Mouse (Mus musculus) hindbrain, embryonic 16.5 days (tissue): Measurements from ENCODE around the gene Tmem30c. TPM values are rescaled to one million over a fixed set of nuclear protein-coding genes. Genes with fewer than 3 reads are reported as not detected.

Source experiments
- ATAC-seq: fragments of 200-750 bp; cut with Nextera tagmentation; 2 replicates; pipeline ENCODE4 v1.8.0; 2017; ENCODE audit warnings: moderate TSS enrichment, moderate library complexity
- H3K27ac ChIP-seq: fragments of 300-500 bp; sonication (generic); 2 replicates; pipeline ENCODE4 v1.5.1; 2014; ENCODE audit warnings: low read depth, mild to moderate bottlenecking, control low read depth, low read length, moderate library complexity
- H3K27me3 ChIP-seq: fragments of 300-500 bp; sonication (generic); replicated peaks from 2 replicates; pipeline ENCODE4 v1.6.1; 2014; ENCODE audit warnings: low read length; ENCODE audit not compliant: control insufficient read depth, insufficient read depth
- H3K36me3 ChIP-seq: fragments of 300-500 bp; sonication (generic); 2 replicates; pipeline ENCODE4 v1.6.1; 2014; ENCODE audit warnings: mild to moderate bottlenecking, low read length, moderate library complexity, mixed read lengths; ENCODE audit not compliant: control insufficient read depth, insufficient read depth
- H3K4me1 ChIP-seq: fragments of 300-500 bp; sonication (generic); 2 replicates; pipeline ENCODE4 v1.6.1; 2014; ENCODE audit warnings: low read depth, low read length; ENCODE audit not compliant: control insufficient read depth, insufficient read depth
- H3K4me2 ChIP-seq: fragments of 300-500 bp; sonication (generic); 2 replicates; pipeline ENCODE4 v1.6.1; 2014; ENCODE audit warnings: mild to moderate bottlenecking, low read length, control low read depth, moderate library complexity
- H3K4me3 ChIP-seq: fragments of 300-500 bp; sonication (generic); 2 replicates; pipeline ENCODE4 v1.5.1; 2014; ENCODE audit warnings: mild to moderate bottlenecking, low read length, control low read depth, moderate library complexity
- H3K9ac ChIP-seq: fragments of 300-500 bp; sonication (generic); 2 replicates; pipeline ENCODE4 v1.6.1; 2014; ENCODE audit warnings: low read depth, mild to moderate bottlenecking, control low read depth, low read length, moderate library complexity
- H3K9me3 ChIP-seq: fragments of 300-500 bp; sonication (generic); 2 replicates; pipeline ENCODE4 v1.6.1; 2014; ENCODE audit warnings: mild to moderate bottlenecking, low read length, moderate library complexity; ENCODE audit not compliant: control insufficient read depth
- WGBS: fragments of 180-500 bp; shearing (Covaris S2); extraction: QIAGEN DNeasy Blood & Tissue Kit; methylation state at CpG from one replicate; pipeline ENCODE4 v1.1.7; 2014; 5-methylcytosine and 5-hydroxymethylcytosine counted together
- polyA plus RNA-seq: library from polyadenylated mRNA; unstranded; fragments of >200 nt; fragmentation: Nextera tagmentation; extraction: Ambion mirVana; gene quantifications from 2 replicates; pipeline ENCODE4 v1.2.1, GENCODE M21; 2015

Gene Tmem30c
- polyA plus RNA-seq, result 0.31 and 0.34 TPM in 2 replicates

- Histone ChIP-seq H3K9ac (no peak within 1 kb of the TSS), H3K27ac (no peak within 1 kb of the TSS), H3K36me3 (no peaks in the 10 kb centered on the region), H3K4me1 (no peaks in the 10 kb centered on the region), H3K9me3 (no peaks in the 10 kb centered on the region), H3K4me2 (no peak within 1 kb of the TSS), H3K27me3 (no peaks in the 10 kb centered on the region), H3K4me3 (no peak within 1 kb of the TSS)
- WGBS, result 71% methylated on average over 2 of the region's 2 CpGs
- ATAC-seq, result no peak
These were observed at the start of gene Tmem30c for GRCm38 (mm10) chr16:57292765-57293164. Tmem30c (minus strand) TSS chr16:57292865.

GRCm38 (mm10) chr16:57340613-57340898 is 47.9 kb upstream of the Tmem30c start:
- ATAC-seq, result no peak

DNA sequence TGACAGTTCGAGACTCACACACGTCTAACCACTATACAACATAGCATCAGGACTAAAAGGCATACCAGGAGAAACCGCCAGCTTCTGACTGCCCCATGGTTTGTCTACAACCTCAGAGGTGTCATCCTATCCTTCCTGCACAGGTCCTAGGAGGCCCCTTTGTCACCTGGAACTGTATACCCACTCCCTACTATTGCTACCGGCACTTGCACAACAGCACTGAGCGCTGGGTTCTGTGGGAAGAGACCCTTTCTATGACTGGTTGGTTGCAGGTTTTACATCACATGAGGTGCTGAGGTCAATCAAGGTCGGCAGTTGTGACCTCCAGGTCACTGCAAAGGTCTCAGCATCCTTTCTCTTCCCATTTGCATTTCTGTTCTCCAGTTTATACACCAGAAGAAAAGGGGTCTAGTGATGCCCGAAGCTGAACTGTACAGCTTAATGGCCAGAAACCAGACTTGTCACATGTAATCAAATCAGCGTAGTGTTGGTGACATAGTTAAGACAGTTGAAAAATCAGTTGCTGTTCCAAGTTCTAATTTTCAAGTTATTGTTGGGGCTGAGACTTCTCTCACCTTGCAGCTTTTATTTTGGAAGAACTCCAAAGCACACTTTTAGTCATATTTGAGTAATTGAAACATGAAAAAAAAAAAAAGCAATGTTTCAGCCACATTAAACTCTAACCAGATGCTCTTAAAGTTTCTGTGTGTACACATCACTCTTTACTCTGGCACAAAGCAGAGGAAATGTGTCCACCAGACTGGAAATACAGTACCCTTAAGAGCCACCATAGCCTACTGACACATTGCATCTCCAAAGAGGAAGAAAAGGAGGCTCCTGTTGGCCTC is 47.3 kb upstream of the Tmem30c start:
- no peak overlapping the region for H3K27ac ChIP-seq
- ATAC-seq, result no peak
- H3K27me3 ChIP-seq, result no peaks in the 10 kb centered on the region
- H3K9ac ChIP-seq, result no peak overlapping the region
- H3K9me3 ChIP-seq, result no peaks in the 10 kb centered on the region
- H3K4me1 ChIP-seq, result no peaks in the 10 kb centered on the region
- H3K4me3 ChIP-seq, result no peak overlapping the region
- WGBS, result 85% methylated on average over 8 of the region's 8 CpGs
- H3K4me2 ChIP-seq, result no peak overlapping the region
- H3K36me3 ChIP-seq, result no peaks in the 10 kb centered on the region

More at GRCm38 (mm10) chr16:57340613-57340898, 47.9 kb upstream of the Tmem30c start:
- Histone ChIP-seq H3K9ac (no peak overlapping the region), H3K36me3 (no peaks in the 10 kb centered on the region), H3K9me3 (no peaks in the 10 kb centered on the region), H3K27me3 (no peaks in the 10 kb centered on the region), H3K4me2 (no peak overlapping the region), H3K4me1 (no peaks in the 10 kb centered on the region), H3K27ac (no peak overlapping the region), H3K4me3 (no peak overlapping the region)
- 46% methylated on average over 5 of the region's 5 CpGs for WGBS

DNA sequence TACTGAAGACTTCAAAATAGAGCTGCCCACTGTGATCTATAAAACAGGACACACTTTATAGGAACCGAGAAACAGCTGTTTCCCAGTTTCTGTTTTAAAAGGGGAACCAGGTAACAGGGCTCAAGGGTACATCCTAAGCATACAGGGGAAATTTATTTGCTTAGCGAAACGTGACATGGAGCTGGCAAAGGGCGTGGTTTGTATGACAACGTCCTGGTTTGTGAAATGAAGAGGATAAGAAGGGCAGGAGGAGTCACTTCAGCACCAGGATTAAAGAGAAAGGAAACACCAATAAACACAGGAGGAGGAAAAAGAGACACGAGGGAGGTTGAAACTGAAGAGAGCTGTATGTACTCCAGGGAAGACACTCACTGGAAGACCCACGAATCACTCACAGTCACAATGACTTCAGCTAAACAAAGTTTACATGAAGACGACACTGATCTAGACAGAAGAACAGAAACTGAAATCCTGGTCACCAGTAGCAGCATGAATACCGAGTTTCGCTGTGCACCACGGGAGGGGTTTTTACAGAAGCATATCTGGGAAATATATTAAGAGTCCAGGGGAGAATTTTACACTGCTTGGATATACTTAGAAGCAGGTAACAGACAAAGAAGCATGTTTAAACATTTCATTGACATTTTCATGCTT is 44.2 kb upstream of the Tmem30c start:
- Histone ChIP-seq H3K27ac (no peak overlapping the region), H3K9ac (no peak overlapping the region), H3K4me3 (no peak overlapping the region), H3K36me3 (no peaks in the 10 kb centered on the region), H3K27me3 (no peaks in the 10 kb centered on the region), H3K4me2 (no peak overlapping the region), H3K9me3 (no peaks in the 10 kb centered on the region), H3K4me1 (no peaks in the 10 kb centered on the region)
- ATAC-seq, result no peak
- WGBS, result 84% methylated on average over 11 of the region's 11 CpGs

GRCm38 (mm10) chr16:57332301-57332700 is 39.6 kb upstream of the Tmem30c start:
- H3K9me3 ChIP-seq, result no peaks in the 10 kb centered on the region
- H3K4me1 ChIP-seq, result no peaks in the 10 kb centered on the region
- no peak overlapping the region for H3K27ac ChIP-seq
- H3K9ac ChIP-seq, result no peak overlapping the region
- H3K4me2 ChIP-seq, result no peak overlapping the region
- no peak overlapping the region for H3K4me3 ChIP-seq
- ATAC-seq, result no peak
- H3K27me3 ChIP-seq, result no peaks in the 10 kb centered on the region
- no peaks in the 10 kb centered on the region for H3K36me3 ChIP-seq
- 83% methylated on average over 7 of the region's 7 CpGs for WGBS

DNA sequence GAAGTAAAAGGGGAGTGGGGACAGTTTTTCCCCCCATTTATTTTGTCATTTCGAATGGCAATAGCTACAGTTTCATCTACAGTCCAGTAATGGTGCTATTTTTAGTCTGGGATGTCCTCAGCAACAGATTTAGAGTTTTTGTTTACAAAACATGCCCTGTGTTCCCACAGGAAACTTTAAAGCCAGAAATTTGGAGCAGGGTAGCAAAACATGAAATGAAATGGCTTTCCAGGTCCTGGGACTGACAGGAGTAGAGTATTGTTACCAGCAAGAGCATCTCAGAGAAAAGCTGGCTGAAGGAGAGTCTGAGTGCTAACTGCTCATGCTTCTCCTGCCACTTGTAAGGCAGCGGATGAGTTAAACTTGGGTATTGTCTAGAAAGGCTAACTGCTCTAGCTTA is 37.4 kb upstream of the Tmem30c start:
- H3K27ac ChIP-seq, result no peak overlapping the region
- WGBS, result 89% methylated on average over 2 of the region's 2 CpGs

DNA sequence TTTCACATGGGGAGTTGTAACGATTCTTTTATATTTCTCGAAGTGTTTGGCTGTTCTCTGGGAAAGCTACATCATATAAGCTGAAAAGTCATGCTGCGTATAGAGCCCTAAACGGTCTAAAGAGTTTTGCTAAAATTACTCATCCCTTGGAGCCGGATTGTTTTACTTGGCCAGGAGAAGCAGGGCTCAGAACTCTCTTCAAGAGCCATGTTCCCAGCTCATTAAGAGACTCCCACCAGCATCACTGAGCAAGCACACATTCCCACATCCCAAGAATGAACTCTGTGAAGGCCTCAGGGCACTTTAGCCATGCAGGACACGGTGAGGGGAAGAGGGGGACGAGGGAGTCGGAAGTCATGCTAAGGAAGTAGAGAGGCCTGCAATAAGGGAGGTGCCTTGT is 36.4 kb upstream of the Tmem30c start:
- H3K4me1 ChIP-seq, result no peaks in the 10 kb centered on the region
- H3K9ac ChIP-seq, result no peak overlapping the region
- H3K9me3 ChIP-seq, result no peaks in the 10 kb centered on the region
- WGBS, result 79% methylated on average over 8 of the region's 8 CpGs
- no peak overlapping the region for H3K27ac ChIP-seq
- no peaks in the 10 kb centered on the region for H3K36me3 ChIP-seq
- H3K4me3 ChIP-seq, result no peak overlapping the region
- no peaks in the 10 kb centered on the region for H3K27me3 ChIP-seq
- H3K4me2 ChIP-seq, result no peak overlapping the region
- no peak for ATAC-seq

More for the DNA sequence above, 37.4 kb upstream of the Tmem30c start:
- no peaks in the 10 kb centered on the region for H3K27me3 ChIP-seq
- H3K9me3 ChIP-seq, result no peaks in the 10 kb centered on the region
- no peaks in the 10 kb centered on the region for H3K36me3 ChIP-seq
- H3K9ac ChIP-seq, result no peak overlapping the region
- H3K4me1 ChIP-seq, result no peaks in the 10 kb centered on the region
- no peak for ATAC-seq
- H3K4me3 ChIP-seq, result no peak overlapping the region
- no peak overlapping the region for H3K4me2 ChIP-seq

DNA sequence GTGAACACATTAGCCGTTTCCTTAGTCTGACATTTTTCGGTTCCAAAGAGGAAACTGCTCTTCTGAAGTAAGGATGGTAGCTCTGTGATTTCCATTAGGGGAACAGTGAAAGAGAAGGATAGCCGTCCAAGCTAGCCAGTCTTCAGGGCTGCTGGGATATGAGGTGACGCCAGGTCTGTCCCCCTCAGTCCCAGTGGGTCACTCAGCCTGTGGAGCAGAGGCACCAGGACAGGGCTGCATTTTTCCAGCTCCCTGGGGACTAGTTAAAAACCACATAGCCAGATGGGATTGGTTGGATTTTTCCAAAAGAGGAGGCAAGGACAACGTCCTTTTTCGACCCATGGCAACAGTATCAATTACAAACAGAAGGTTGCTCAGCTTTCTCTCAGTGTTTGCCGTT is 34.3 kb upstream of the Tmem30c start:
- no peaks in the 10 kb centered on the region for H3K4me1 ChIP-seq
- no peak overlapping the region for H3K9ac ChIP-seq
- ATAC-seq, result no peak
- H3K4me2 ChIP-seq, result no peak overlapping the region
- H3K27me3 ChIP-seq, result no peaks in the 10 kb centered on the region
- no peaks in the 10 kb centered on the region for H3K9me3 ChIP-seq
- WGBS, result 80% methylated on average over 7 of the region's 7 CpGs
- H3K4me3 ChIP-seq, result no peak overlapping the region
- H3K36me3 ChIP-seq, result no peaks in the 10 kb centered on the region
- no peak overlapping the region for H3K27ac ChIP-seq

DNA sequence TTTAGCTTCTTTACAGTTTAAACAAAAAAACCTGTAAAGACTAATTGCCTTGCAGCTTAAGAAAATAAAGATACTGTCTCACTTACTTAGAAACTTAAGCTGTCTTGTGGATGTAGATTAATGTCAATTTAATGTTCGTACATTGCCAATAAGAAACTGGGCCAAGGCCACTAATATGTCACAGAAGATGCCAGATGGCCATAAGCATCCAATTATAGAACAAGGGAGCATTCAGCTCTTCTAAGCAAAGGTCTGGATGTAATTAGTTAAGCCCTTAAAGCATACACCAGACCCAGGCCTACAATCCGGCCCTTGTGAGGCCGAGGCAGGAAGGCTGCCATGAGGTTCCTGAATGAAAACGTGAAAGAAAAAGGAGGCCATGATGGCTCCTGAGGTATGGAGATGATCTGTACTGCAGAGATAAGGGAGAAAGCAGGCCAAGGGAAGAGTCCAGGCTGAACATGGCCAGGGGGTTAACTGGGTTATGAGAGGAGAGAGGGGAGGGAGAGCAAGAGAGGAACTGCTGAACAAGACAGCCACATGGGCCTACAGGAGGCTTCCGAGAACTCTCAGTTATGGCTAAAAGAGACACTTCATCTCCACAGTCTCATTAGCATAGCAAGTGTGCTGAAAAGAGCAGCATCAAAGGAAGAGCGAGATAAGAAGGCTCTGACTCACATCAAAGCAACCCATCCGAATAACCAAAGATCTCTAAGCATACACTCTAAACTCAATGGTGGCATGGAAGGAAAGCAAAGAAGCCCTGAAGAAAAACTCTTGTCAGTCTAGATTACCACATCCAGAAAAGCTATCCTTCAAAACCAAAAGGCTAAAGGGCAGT is 26.8 kb upstream of the Tmem30c start:
- no peak overlapping the region for H3K27ac ChIP-seq
- H3K4me1 ChIP-seq, result no peaks in the 10 kb centered on the region
- WGBS, result 69% methylated on average over 7 of the region's 7 CpGs
- no peak overlapping the region for H3K4me2 ChIP-seq
- H3K9me3 ChIP-seq, result no peaks in the 10 kb centered on the region
- H3K36me3 ChIP-seq, result no peaks in the 10 kb centered on the region
- ATAC-seq, result no peak
- no peak overlapping the region for H3K4me3 ChIP-seq
- H3K9ac ChIP-seq, result no peak overlapping the region
- no peaks in the 10 kb centered on the region for H3K27me3 ChIP-seq
